Mouse (Mus musculus) 3T3-L1 (cell line): ENCODE data around the gene Polr3b.

Source experiments
- DNase-seq: peaks from one replicate; pipeline ENCODE4 v3.0.0-alpha.2; 2015; ENCODE audit warnings: low read depth, low spot score

Gene Polr3b

DNA sequence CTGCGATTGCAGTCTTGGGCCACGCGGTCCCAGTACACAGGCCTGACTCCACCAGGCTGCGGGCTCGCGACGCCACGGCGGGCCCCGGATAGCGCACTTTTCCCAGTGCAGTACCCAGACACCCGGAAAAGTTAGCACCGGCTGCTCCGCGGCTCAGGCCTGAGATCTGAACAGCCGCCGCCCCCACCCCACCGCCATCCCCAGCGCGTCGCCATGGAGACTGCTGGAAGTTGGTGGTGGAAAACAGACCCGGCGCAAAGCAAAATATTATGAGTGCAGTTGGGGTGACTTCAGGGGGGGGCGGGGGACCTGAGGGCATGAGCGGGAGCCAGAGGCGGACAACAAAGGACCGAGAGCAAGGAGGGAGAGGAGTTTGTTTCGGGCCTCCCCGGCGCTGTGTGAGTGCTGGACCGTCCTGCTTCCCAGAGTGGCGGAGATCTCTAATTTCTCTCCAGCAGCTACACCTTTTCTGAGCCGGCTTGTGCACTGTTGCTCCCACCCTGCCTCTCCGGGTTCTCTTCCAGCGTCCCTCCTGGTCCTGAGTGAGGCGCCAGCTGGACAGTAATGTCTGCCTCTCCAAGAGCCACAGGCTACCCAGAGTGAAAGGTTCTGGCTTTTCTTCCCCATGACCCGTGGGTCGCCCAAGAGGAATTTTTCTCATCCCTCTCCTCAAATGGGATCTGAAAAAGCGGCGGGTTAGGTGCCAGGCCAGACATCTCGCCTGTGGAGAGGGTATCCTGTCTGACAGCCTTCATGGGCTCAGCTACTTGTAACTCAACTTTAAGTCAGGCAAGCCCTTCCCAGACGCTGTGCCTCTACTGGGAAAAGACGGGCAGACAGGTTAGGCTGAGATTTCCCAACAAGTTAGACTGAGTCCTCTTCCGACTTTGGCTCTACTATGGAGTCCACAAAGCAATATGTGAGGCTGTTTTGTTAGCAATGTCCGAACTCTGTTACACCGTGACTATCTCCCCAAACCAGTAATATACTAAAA, 138.3 kb downstream of the Polr3b start:
- no peak for DNase-seq

DNA sequence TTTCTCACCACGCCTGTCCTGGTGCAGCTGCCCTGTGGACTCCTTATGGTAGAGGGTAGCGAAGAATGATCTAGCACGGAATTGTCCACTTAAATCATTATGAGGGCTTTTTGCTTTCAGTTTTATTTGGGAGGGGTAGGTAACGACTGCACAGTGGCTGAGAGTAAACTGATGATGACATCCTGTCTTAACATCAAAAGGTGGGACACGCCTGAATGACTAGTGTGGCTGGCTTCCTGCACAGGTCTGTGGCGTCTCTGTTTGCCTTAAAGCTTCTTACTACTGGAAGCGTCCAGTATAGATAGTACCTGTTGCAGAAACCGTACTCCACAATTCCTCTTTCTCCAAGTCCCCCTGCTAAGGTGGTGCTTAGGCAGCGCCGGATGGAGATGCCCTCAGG, 146.7 kb downstream of the Polr3b start:
- DNase-seq: no peak

DNA sequence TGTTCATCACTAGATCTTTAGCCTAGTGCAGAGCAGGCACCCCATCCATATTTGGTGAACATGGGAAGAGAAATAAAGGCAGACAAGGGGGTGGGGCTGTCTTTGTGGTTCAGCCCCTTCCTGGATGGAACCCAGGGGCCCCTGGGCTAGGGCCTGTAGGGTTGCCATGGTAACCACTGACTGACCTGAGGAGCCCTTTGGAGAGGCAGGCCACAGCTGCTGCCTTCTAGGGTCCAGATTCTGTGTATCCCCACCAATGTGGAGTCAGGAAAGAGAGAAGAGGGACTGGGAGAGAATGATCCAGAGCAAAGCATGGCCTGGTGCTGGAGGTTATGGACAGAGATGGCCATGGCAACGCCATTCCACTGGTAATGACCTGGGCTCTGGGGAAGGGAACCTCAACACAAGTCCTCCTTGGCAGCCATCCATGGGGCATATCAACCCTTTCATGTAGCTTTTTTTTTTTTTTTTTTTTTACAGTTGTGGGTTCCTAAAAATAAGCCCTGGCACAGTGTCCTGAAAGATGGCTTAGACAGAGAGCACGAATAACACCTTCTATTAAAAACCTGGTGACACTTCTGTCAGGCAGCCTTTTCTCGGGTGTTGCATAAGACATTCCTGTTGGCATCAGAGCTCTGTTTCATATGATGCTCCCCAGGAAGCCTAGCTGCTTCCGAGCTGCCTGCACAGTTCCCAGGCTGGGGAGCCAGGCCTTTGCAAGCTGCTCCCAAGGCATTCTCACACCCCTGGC, 150.5 kb downstream of the Polr3b start:
- DNase-seq: no peak

DNA sequence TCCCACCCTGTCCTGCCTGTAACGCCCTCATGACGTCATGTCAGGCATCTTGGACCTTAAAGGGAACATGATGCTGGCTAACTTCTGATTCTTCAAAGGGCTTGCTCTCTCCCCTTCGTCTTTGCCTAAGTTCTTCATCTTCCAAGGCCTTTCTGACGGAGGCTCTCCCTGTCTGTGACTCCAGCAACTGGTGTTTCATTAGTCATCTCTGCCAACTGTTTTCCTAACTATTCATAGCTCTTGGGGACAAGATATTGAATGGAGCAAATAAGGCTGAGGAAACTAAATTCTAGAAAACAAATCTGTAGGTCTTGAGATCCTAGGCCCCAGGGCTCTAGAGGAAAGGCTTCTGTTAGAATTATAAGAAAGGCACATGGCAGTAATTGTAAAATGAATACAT, 151.8 kb downstream of the Polr3b start:
- no peak for DNase-seq

DNA sequence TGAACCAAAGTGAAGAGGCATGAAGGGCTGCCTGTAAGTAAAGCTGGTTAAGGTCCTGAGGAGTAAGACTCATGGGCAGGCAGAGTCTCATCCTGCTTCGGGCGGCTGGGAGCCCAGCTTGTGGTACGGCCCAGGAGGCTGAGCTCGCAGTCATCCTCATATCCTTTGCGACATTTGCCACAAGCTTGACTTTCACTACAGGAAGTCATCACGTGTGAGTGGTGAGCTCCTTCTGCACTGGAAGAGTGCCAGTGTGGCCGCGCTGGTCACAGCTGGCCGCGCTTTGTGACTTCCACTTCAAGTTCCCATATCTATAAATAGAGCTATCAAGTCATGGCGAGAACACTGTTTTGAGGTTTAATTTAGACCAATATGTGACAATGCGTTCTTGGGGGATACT, 152.5 kb downstream of the Polr3b start:
- DNase-seq: no peak
